Mouse (Mus musculus) forebrain, embryonic 13.5 days (tissue): Measurements from ENCODE around the gene Tmem104. TPM values are rescaled to one million over a fixed set of nuclear protein-coding genes. Genes with fewer than 3 reads are reported as not detected.

Experiments used
- ATAC-seq: fragments of 200-750 bp; cut with Nextera tagmentation; 2 replicates; pipeline ENCODE4 v1.8.0; 2017
- H3K27ac ChIP-seq: fragments of 300-500 bp; sonication (generic); 2 replicates; pipeline ENCODE4 v1.5.1; 2015; ENCODE audit warnings: inconsistent platforms, mild to moderate bottlenecking, moderate library complexity
- H3K27me3 ChIP-seq: fragments of 300-500 bp; sonication (generic); 2 replicates; pipeline ENCODE4 v1.6.1; 2015; ENCODE audit warnings: mild to moderate bottlenecking, inconsistent platforms
- H3K36me3 ChIP-seq: fragments of 300-500 bp; sonication (generic); 2 replicates; pipeline ENCODE4 v1.6.1; 2015; ENCODE audit warnings: mild to moderate bottlenecking, inconsistent platforms; ENCODE audit not compliant: poor library complexity, severe bottlenecking
- H3K4me1 ChIP-seq: fragments of 300-500 bp; sonication (generic); 2 replicates; pipeline ENCODE4 v1.6.1; 2015; ENCODE audit warnings: inconsistent platforms
- H3K4me2 ChIP-seq: fragments of 300-500 bp; sonication (generic); 2 replicates; pipeline ENCODE4 v1.6.1; 2015; ENCODE audit warnings: inconsistent platforms, mild to moderate bottlenecking, moderate library complexity
- H3K4me3 ChIP-seq: fragments of 300-500 bp; sonication (generic); 2 replicates; pipeline ENCODE4 v1.5.1; 2015; ENCODE audit warnings: mild to moderate bottlenecking, inconsistent platforms
- H3K9ac ChIP-seq: fragments of 300-500 bp; sonication (generic); 2 replicates; pipeline ENCODE4 v1.6.1; 2015; ENCODE audit warnings: mild to moderate bottlenecking, inconsistent platforms
- H3K9me3 ChIP-seq: fragments of 300-500 bp; sonication (generic); replicated peaks from 2 replicates; pipeline ENCODE4 v1.6.1; 2016; ENCODE audit warnings: inconsistent platforms
- WGBS: fragments of 180-500 bp; shearing (Covaris S2); methylation state at CpG from one replicate; pipeline ENCODE4 v1.1.7; 2015; 5-methylcytosine and 5-hydroxymethylcytosine counted together
- polyA plus RNA-seq: library from polyadenylated mRNA; unstranded; fragments of >200 nt; fragmentation: Nextera tagmentation; extraction: Ambion mirVana; gene quantifications from 2 replicates; pipeline ENCODE4 v1.2.1, GENCODE M21; 2015

The Tmem104 gene
- polyA plus RNA-seq, 1 experiment from 2014 or later, result 7.8 TPM

DNA sequence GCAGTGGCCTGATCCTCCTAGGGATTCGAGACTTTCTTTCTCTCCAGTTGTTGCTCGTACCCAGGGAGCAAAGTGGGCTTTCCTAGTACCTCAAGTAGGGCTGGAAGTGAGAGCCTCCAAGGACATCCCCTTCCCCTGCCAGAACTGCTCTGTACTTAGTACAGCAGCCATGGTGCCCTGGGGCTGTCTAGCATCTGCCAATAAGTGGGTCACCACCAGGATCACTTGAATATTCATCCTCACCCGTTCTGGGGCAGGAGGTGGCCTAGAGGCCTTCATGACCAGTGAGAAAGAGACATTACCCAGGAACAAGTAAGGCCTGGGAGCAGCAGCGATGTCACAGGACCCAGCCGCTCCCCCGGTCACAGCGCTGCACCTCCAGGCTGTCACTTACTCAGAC lies 22.7 kb downstream of the Tmem104 start:
- no peak overlapping the region for H3K27ac ChIP-seq
- 76% methylated on average over 7 of the region's 7 CpGs for WGBS
- H3K4me1 ChIP-seq, result peaks cover 11% of the 10 kb centered on the region
- H3K9ac ChIP-seq, result no peak overlapping the region
- no peak overlapping the region for H3K4me3 ChIP-seq
- H3K4me2 ChIP-seq, result no peak overlapping the region
- peaks cover 43% of the 10 kb centered on the region for H3K36me3 ChIP-seq
- no peak for ATAC-seq
- no peaks in the 10 kb centered on the region for H3K9me3 ChIP-seq
- H3K27me3 ChIP-seq, result no peaks in the 10 kb centered on the region

DNA sequence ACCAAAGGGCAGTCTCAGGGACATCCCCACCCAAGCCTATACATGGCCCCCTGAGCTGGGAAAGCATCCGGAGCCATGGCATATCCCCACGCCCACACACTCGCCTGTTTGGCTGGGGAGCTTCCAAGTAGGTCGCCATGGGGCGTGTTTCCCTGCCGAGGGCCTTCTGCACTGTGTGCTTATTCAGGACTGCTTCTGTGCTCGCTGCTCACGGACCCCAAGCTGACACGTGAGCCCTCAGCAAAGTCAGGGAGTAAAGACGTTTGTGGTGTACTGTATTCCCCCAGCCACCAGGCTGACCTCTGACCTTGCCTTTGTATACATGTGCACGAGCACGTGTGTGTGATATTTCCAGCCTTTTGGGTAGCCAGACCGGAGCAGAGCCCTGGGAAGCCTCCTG lies 24.8 kb downstream of the Tmem104 start:
- Histone ChIP-seq H3K4me3 (no peak overlapping the region), H3K4me2 (no peak overlapping the region), H3K4me1 (peaks cover 12% of the 10 kb centered on the region), H3K27me3 (no peaks in the 10 kb centered on the region), H3K9ac (no peak overlapping the region), H3K9me3 (no peaks in the 10 kb centered on the region), H3K27ac (no peak overlapping the region), H3K36me3 (peaks cover 21% of the 10 kb centered on the region)
- ATAC-seq, result no peak
- WGBS, result 60% methylated on average over 13 of the region's 13 CpGs

DNA sequence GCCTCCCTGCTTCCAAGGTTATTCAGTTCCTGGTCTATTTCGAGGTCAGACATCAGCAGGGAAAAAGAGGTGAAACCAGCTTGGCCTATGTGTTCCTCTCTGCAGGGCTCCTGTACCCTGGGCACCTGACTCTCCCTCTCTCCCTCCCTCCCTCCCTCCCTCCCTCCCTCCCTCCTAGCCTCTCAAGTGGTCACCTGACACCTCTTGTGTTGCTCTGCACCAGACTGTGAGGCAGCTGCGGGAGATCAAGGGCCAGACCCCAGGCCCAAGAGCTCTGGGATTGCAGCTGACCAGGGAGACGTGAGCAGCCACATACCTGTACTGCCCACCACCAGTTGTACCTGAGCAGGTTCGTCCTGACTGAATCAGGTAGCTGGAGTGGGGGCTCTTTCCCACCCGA lies 27.8 kb downstream of the Tmem104 start:
- Histone ChIP-seq H3K36me3 (no peaks in the 10 kb centered on the region), H3K4me1 (peaks cover 14% of the 10 kb centered on the region), H3K4me2 (no peak overlapping the region), H3K27me3 (no peaks in the 10 kb centered on the region), H3K9ac (no peak overlapping the region), H3K4me3 (no peak overlapping the region), H3K9me3 (no peaks in the 10 kb centered on the region), H3K27ac (no peak overlapping the region)
- no peak for ATAC-seq
- 44% methylated on average over 5 of the region's 5 CpGs for WGBS

DNA sequence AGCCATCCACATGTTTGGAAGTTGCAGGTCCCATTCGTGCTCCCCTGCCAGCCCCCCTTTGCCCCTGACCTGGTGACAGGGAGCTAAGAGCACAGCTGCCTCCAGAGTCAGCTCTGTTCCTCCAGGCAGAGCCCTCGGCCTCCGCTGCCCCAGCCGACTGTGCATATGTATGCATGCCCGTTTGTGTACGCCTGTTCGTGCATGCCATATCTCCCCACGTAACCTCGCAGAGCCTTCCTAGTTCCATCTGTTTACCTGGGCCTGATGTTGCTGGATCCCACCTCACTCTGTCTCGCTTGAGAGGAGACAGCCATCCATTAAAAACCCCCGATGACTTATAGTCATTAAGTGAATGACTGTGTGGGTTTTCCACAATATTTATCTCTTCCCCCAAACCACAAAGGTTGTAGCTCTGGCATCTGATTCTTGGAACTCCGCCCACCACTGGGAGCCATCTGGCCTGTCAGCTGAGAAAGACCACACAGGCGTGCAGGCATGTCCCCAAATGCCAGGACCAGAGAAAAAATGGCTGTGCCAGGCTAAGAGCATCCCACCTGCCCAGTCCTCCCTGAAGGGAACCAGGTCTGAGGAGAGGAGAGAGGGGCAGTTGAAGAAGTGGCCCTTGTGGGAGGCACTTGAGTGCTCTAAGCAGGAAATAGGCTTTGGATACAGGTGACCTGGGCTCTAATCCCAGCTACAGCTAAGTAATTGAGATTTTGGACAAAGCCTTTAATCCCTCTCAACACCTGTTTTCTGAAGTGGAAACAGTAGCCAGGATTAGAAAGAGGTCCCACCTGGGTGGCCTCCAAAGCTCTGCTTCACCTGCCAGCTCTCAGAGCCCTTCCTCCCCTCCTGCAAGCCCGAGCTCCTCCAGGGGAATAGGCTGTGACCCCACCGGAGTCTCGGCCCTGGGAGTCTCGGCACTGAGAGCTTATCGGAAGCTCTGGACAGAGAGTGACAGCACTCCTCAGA lies 30.4 kb downstream of the Tmem104 start:
- 56% methylated on average over 18 of the region's 18 CpGs for WGBS
- no peak overlapping the region for H3K27ac ChIP-seq
- peak overlapping the region; percentile 22; the same call in 1 of the 2 replicates for H3K9ac ChIP-seq
- H3K4me2 ChIP-seq, result no peak overlapping the region
- H3K9me3 ChIP-seq, result no peaks in the 10 kb centered on the region
- H3K36me3 ChIP-seq, result no peaks in the 10 kb centered on the region
- H3K4me1 ChIP-seq, result peaks cover 30% of the 10 kb centered on the region
- H3K27me3 ChIP-seq, result no peaks in the 10 kb centered on the region
- no peak overlapping the region for H3K4me3 ChIP-seq
- no peak for ATAC-seq

DNA sequence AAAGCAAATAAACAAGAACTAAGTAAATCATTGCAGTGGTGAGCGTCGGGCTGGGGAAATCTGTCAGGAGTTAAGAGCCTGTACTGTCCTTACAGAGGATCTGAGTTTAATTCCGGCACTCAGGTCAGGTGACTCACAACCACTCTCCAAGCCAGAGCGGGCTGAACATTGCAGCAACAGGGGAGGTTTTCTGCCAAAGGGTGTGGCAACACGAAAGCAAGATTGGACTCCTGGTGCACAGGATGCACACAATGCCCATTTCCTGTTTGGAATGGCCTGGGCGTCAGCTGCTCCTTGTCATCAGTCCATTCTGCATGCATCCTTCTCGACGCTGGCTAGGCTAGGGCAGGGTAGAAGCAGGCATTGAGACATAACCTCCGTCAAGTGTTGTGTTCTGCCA lies 32.0 kb downstream of the Tmem104 start:
- Histone ChIP-seq H3K4me3 (no peak overlapping the region), H3K4me1 (peaks cover 37% of the 10 kb centered on the region), H3K27ac (no peak overlapping the region), H3K4me2 (no peak overlapping the region), H3K9ac (no peak overlapping the region), H3K27me3 (no peaks in the 10 kb centered on the region), H3K9me3 (no peaks in the 10 kb centered on the region), H3K36me3 (no peaks in the 10 kb centered on the region)
- ATAC-seq, result no peak
- 83% methylated on average over 9 of the region's 9 CpGs for WGBS

DNA sequence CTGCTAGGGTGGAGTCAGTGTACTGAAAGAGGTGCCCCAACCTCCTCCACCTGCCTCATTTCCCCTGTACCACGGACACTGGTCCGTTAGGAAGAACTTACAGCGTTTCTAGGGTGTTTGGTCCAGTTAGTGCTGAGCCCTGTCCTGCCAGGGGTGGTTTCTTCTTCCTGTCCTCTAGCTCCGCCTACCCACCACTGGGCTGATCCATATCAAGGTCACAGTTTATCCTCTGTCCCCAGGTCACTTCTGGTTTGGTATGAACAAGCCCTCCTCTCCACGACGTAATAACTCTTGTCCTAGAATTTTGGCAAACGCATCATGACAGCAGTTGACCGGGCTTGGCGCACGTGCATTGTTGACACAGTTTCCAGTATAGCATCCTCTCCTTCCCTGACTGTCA lies 32.4 kb downstream of the Tmem104 start:
- ATAC-seq, result no peak

DNA sequence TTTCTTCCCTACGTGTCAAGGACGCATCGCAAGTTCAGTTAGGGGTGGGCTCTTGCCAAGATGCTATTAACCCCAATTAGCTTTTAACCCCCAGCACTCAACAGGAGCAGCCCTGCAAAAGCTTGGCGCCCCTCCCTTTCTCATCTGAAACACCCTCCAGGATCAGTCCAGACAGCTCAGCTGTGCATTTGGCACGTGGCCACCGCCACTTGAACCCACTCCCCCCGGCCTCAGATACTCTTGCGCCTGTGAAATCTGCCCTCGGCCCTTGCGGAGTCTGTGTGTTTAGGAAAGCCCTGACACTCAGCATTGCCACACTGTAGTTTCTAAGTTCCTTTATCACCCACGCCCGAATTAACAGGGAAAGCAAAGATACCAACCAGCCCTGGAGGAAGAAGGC lies 34.8 kb downstream of the Tmem104 start:
- ATAC-seq, result no peak
- no peaks in the 10 kb centered on the region for H3K36me3 ChIP-seq
- WGBS, result 38% methylated on average over 12 of the region's 12 CpGs
- no peak overlapping the region for H3K4me2 ChIP-seq
- no peak overlapping the region for H3K9ac ChIP-seq
- H3K27me3 ChIP-seq, result no peaks in the 10 kb centered on the region
- no peak overlapping the region for H3K27ac ChIP-seq
- peaks cover 65% of the 10 kb centered on the region for H3K4me1 ChIP-seq
- no peak overlapping the region for H3K4me3 ChIP-seq
- no peaks in the 10 kb centered on the region for H3K9me3 ChIP-seq

More for the DNA sequence above, 32.4 kb downstream of the Tmem104 start:
- no peaks in the 10 kb centered on the region for H3K36me3 ChIP-seq
- H3K27ac ChIP-seq, result no peak overlapping the region
- no peaks in the 10 kb centered on the region for H3K9me3 ChIP-seq
- H3K4me3 ChIP-seq, result no peak overlapping the region
- H3K4me2 ChIP-seq, result no peak overlapping the region
- peaks cover 41% of the 10 kb centered on the region for H3K4me1 ChIP-seq
- no peaks in the 10 kb centered on the region for H3K27me3 ChIP-seq
- 93% methylated on average over 10 of the region's 10 CpGs for WGBS
- H3K9ac ChIP-seq, result no peak overlapping the region

DNA sequence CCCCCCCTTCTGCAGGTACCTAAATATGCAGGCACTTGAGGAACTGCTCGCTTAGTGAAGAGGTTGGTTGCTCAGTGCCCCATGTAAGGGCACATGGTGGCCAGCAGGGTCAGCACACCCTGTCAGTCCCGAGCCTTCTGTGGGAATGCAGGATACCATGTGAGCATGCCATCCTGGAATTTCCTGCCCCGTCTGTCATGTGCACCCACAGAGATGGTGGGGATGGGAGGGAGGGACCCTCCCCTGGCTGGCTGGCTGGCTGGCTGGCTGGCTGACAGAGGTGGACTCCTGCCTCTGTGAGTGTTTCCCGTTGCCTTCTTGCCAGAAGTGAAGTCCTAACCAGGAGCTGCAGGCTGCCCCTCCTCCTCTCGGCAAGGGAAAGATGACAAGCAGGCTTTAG lies 35.3 kb downstream of the Tmem104 start:
- H3K4me1 ChIP-seq, result peaks cover 65% of the 10 kb centered on the region
- H3K27me3 ChIP-seq, result no peaks in the 10 kb centered on the region
- H3K4me3 ChIP-seq, result no peak overlapping the region
- no peak for ATAC-seq
- H3K9ac ChIP-seq, result peak overlapping the region; percentile 31; the same call in 1 of the 2 replicates
- no peak overlapping the region for H3K4me2 ChIP-seq
- no peak overlapping the region; the same call in 1 of the 2 replicates for H3K27ac ChIP-seq
- no peaks in the 10 kb centered on the region for H3K9me3 ChIP-seq
- 47% methylated on average over 5 of the region's 5 CpGs for WGBS
- no peaks in the 10 kb centered on the region for H3K36me3 ChIP-seq

DNA sequence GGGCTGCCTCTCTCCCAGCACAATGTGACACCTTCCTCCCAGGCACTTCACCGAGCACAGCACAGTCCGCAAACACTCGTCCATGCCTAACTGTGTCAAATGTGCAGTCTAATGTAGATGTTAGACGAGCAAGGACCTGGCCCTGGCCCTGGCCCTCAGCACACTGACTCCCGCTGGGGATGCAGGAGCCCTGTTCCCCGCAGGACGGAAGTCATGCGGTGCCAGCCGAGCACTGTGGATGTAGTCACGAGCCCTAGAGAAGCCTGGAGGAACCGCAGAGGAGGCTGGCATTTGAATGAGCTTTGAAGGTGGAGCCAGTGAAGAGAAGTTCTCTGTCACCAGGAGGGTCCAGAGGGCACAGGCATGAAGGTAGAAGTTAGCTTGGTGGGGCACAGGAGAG lies 36.2 kb downstream of the Tmem104 start:
- H3K4me1 ChIP-seq, result peaks cover 69% of the 10 kb centered on the region
- H3K27ac ChIP-seq, result no peak overlapping the region
- no peaks in the 10 kb centered on the region for H3K27me3 ChIP-seq
- H3K36me3 ChIP-seq, result no peaks in the 10 kb centered on the region
- ATAC-seq, result no peak
- no peak overlapping the region for H3K4me2 ChIP-seq
- H3K9me3 ChIP-seq, result no peaks in the 10 kb centered on the region
- H3K9ac ChIP-seq, result no peak overlapping the region
- no peak overlapping the region for H3K4me3 ChIP-seq
- WGBS, result 68% methylated on average over 11 of the region's 11 CpGs

DNA sequence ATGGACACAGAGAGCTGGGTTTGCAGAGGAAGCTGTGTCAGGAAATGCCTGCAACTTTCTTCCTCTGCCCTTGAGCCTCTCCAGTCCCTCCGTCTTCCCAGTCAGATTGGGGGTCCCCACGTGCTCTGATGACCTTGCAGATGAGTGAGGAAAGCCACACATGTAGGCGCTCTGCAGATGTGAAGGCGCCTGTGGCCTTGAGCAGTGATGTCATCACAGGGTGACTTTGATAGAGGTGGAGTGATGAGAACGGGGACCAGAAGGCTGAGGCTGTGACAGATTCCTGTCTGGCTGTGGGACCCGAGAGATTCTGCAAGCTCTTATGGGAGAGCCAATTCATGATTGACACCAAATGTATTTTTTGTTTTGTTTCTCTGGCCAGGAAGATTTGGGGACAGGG lies 36.6 kb downstream of the Tmem104 start:
- Histone ChIP-seq H3K4me3 (no peak overlapping the region), H3K9ac (no peak overlapping the region), H3K9me3 (no peaks in the 10 kb centered on the region), H3K27ac (no peak overlapping the region), H3K27me3 (no peaks in the 10 kb centered on the region), H3K36me3 (no peaks in the 10 kb centered on the region), H3K4me2 (no peak overlapping the region), H3K4me1 (peaks cover 73% of the 10 kb centered on the region)
- WGBS, result 83% methylated on average over 6 of the region's 6 CpGs
- no peak for ATAC-seq

DNA sequence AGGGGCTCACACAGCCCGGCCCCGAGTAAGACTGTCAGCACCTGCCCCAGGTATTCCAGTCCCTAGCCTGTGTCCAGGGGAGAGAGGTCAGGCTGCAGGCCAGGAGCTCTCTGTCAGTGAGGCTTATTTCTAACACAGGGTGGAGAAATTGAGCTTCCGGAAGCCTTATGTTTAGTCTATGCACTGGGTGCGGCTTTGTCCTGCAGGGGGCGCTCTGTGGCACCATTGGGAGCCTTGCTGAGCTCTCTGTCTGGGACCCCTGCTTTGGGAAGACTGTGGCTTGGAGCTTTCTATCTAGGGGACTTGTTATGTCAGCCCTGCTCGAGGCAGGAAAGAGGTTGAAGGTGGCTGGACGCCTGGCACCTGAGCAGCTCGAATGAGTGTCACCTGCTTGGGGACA lies 37.6 kb downstream of the Tmem104 start:
- WGBS, result 34% methylated on average over 8 of the region's 8 CpGs
- H3K4me2 ChIP-seq, result no peak overlapping the region
- no peaks in the 10 kb centered on the region for H3K9me3 ChIP-seq
- H3K4me1 ChIP-seq, result peaks cover 83% of the 10 kb centered on the region
- no peaks in the 10 kb centered on the region for H3K27me3 ChIP-seq
- H3K36me3 ChIP-seq, result no peaks in the 10 kb centered on the region
- no peak overlapping the region for H3K4me3 ChIP-seq
- peak overlapping the region; percentile 37; the same call in 1 of the 2 replicates for H3K27ac ChIP-seq
- peak; percentile 46 for ATAC-seq
- H3K9ac ChIP-seq, result no peak overlapping the region

DNA sequence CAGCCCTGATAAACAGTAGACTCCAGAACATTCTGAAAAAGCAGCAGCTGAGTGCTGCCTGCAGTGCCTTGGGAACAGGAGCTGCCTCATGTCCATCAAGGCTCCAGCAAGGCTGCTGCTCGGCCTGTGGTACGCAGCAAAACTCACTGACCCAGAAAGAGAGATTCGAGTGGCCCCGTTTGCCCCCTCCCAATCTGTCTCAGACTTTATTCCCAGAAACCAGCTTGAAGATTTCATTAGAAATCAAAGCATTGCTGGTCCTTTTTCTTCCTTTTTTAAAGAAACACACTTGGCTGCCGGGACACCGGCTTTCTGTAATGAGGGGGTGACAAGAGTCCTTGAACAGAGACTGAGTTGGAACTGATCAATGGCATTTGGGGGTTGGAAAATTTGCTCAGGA lies 38.0 kb downstream of the Tmem104 start:
- Histone ChIP-seq H3K27ac (peak overlapping the region; percentile 37; the same call in 1 of the 2 replicates), H3K4me1 (peaks cover 84% of the 10 kb centered on the region), H3K36me3 (no peaks in the 10 kb centered on the region), H3K27me3 (no peaks in the 10 kb centered on the region), H3K4me3 (no peak overlapping the region), H3K9ac (no peak overlapping the region), H3K9me3 (no peaks in the 10 kb centered on the region), H3K4me2 (no peak overlapping the region)
- ATAC-seq, result no peak
- 32% methylated on average over 6 of the region's 6 CpGs for WGBS
